Mouse (Mus musculus) embryonic fibroblast, embryonic 13.5 days (primary cell): ENCODE data around the gene Idnk.

Experiments
- CTCF ChIP-seq: IDR thresholded peaks from 2 replicates; pipeline ENCODE4 v1.5.1; 2011; ENCODE audit warnings: mild to moderate bottlenecking, control low read depth, low read length, moderate library complexity, borderline replicate concordance; ENCODE audit not compliant: insufficient read depth
- POLR2A ChIP-seq: IDR thresholded peaks from 2 replicates; pipeline ENCODE4 v1.6.1; 2011; ENCODE audit warnings: low read depth, mild to moderate bottlenecking, control low read depth, low read length, moderate library complexity

DNA sequence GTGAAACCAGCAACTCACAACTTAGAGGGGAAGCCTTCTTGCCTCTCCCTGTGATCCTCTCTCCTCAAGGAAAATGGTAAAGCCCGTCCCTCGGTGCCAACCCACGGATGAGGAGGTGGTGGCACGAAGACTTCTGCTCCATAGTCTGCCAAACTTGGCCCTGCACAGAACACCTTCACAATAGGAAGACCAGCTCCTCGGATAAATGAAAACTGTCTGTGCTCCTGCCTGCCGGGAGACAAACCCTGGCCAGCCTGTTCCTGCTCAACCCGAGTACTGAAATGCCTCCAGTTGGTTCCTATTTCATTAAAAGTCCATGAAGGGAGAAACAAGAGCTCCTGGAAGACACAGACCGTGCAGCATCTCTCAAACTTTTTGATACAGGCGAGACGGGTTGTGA lies 45.3 kb upstream of the Idnk start:
- TF ChIP-seq CTCF = no peak
- TF ChIP-seq POLR2A = no peak
